Mouse (Mus musculus) ZHBTc4 (cell line): Measurements from ENCODE around the gene Tfcp2.

Experiments
- DNase-seq: peaks from one replicate; pipeline ENCODE4 v3.0.0-alpha.2; 2011; ENCODE audit warnings: low read depth, low spot score

The Tfcp2 gene

DNA sequence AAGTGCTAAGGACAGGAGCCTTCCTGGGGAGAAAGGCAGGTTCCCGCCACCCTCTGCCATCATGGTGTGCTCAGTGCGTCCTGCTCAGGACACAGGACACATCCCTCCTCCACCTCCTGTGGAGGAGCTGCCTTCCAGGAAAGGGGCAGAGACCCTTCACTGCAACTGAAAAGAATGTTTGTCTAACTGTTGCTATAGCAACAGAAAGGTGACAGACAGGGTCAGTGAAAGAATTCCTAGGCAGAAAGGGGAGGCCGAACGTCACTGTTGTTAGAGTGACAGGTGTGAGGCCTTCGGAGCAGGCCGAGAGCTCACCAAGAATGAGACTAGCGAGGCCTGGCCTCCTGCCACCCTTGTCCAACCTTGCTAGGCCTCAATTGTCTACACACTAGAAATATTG lies 65.4 kb downstream of the Tfcp2 start:
- peak; percentile 79 for DNase-seq

DNA sequence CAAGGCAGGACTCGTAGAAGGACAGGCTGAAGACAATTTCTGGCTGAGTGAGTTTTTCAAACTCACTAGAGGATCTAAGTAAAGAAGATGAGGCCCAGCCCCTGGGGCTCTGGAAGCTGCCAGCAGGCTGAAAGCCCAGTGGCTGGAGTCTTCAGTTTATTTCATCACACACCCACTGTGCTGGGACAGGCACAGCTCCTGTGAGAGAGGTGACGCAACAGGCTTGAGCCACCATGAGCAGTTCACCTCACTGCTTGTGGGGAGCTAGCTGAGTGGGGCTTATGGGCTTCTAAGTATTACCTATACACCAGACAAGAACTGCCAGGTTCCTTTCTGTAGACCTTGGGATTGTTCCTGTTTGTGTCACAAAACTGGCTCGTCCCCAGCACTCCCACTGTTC lies 66.2 kb downstream of the Tfcp2 start:
- no peak for DNase-seq

DNA sequence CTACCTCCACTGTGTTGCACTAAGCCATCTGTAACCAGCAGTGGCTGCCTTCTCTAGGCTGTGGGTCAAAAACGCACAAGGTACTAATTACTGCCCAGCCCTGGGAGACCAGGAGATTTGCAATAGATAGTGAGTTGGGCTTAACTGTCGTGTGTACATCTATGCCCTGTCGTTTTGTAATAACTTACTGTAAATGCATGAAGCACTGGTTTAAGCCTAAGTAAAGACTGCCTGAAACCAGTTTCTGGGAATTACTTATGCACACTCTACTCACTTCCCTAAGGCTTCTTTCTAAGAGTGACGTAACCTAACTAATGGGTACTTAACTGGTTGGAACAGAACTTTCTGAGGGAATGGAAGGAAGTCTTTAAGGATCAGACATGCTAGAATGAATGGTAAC lies 72.9 kb downstream of the Tfcp2 start:
- no peak for DNase-seq

DNA sequence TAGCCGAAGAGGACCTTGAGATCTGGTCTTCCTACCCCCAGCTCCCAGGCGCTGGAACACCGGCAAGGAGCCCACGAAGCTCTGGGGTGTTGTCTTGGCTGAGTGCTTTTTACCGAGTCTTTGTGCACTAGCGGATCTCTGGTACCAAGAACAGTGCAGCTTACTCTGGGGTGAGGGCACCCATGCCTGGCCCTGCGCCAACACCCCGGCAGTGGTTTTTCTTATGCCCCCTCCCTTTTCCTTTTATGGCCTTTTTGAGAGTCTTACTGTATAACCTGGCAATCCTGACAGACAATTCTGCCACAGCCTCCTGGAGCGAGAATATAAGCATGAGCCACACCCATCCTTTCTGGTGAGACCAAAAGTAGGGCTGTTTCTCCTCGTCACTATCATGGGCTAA lies 73.5 kb downstream of the Tfcp2 start:
- DNase-seq: no peak

DNA sequence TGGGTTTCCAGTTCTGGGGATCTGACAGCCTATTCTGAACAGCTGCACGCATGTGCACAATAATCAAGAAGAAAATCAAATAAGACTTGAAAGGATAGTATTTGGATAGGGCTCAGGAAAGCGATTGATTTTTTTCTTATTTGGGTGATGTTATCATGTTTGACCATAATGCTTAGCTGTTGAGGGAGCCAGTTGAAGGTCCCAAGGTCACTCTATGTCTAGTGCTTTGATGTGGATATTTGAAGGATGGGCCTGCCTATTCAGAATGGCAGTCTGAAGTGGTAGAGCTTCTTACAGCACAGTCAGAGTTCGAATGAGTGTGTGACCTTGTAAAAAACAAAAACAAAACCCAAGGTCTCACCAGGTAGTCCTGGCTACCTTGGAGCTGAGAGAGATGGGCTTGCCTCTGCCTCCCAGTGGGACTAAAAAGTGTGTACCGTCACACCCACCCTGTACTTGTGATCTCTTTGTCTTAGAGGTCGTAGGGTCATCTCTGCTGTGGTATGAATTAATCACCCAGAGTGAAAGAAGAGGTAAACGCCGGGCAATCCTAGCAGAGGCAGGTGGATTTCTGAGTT lies 77.8 kb downstream of the Tfcp2 start:
- DNase-seq: peak; percentile 96

DNA sequence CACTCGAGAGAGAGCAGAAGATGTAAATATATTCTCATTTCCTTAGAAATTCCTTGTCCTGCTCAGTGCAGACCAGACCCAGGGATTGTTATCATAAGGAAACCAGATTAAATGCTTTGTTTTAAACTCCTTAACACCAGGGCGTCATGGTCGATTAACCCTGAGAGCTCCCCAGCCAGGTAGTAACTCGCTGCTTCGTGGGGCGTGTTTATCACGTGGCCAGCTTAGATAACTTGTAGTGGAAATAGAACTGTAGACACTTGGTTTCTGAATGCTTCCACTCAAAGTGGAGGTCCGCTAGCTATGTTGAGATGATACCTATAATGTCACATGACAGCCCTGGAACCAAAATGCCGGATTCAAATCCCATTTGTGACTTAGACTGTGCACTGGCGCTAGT lies 81.8 kb downstream of the Tfcp2 start:
- no peak for DNase-seq

DNA sequence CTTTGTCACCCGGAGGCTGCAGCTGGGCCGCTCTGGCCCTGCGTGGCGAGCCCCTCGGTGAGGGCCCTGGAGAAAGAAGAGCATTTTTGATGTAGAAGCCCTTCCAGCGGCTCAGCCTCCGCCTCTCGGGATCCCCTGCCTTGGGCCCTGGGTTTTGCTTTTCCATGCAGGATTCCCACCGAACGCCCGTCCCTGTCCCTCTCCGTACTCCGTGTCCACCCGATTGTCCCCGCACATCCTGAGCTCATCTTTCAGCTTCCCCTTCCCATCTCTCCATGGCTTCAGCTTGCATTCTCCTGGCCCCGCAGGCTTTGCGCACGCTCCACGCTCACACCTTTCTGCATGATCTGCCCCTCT lies 82.6 kb downstream of the Tfcp2 start:
- DNase-seq: no peak

DNA sequence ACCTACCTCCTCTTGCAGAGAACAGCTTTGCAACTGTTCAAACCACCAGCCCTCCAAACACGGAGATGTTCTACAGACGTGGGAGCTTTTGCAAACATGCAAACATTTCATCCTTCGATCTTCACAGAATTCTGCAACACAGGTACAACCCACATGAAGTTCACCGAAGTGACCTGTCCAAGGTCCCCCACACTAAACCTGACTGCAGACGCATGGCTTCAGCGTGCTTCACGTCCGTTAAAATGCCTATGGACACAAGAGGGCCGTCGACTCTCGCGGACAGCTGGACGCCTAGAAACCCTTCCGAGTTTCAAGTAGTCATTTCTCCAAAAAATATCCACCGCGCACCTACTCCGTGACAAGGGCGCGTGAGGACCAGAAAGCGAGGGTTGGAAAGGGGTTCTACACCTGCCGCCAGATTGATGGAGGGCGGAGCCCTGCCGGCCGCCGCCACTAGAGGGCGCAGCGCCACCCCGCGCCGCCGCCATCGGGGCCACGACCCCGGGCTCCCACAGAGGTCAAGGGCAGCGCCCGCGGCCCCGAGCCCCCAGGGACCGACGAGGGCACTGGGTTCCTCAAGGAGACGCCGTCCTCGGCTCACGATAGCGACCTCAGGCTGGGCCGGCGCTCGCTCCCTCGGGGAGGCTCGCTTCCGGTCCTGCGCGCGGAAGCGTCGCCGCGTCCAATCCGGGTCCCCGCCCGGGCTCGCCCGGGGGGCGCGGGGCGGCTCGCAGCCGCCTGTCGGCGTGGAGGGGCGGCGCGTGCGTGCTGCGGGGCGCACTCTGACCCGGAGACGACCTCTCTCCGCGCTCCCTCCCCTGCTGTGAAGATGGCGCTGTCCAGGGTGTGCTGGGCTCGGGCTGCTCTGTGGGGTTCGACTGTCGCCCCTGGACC lies 83.3 kb downstream of the Tfcp2 start, which contains the start of gene Letmd1:
Gene Letmd1, plus strand, starts transcription at position 729 of the 894 bp plus-strand sequence.
- DNase-seq: peak; percentile 90

DNA sequence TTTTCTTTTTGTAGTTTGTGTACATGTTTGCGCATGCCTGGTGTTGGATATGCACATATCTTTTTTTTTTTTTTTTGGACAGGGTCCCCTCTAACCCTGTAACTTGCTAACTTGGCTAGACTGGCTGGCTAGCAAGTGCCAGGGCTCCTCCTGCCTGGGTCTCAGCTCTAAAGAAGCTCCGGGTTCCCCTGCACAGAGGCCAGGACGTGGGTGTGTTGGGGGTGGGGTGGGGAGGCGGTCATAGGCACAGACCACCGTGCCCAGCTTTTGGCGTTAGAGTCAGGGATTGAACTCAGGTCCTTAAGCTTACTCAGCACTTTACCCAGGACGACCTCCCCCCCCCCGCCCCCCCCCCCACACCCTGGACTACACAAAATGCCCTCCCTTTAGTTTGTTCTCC lies 84.1 kb downstream of the Tfcp2 start:
- DNase-seq: no peak

DNA sequence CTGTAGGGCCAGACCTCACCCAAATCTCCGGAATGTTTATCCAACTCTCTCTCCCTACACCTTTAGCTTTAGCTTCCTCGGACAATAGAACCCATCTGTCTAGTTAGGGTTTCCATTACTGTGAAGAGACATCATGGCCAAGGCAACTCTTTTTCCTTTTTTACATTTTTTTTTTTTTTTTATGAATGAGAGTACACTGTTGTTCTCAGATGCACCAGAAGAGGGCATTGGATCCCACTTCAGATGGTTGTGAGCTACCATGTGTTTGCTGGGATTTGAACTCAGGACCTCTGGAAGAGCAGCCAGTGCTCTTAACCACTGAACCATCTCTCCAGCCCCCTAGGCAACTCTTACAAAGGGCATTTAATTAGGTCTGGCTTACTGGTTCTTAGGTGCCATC lies 86.4 kb downstream of the Tfcp2 start:
- no peak for DNase-seq

DNA sequence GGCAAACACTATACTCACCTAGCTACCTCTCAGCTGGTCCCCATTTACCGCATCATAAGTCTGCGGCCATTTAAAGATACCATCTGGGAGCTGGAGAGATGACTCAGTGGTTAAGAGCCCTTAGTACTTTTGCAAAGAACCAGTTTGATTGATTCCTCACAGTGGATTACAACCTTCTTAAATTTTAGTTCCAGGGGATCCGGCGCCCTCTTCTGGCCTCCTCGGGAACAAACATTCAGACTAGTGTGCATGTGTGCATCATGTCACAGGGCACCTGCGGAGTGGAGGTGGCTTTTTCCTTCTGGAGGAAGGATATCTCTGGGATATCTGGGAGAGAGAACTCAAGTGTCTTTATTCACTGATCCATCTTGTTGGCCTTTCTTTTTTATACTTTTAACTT lies 88.1 kb downstream of the Tfcp2 start:
- DNase-seq: peak; percentile 87

DNA sequence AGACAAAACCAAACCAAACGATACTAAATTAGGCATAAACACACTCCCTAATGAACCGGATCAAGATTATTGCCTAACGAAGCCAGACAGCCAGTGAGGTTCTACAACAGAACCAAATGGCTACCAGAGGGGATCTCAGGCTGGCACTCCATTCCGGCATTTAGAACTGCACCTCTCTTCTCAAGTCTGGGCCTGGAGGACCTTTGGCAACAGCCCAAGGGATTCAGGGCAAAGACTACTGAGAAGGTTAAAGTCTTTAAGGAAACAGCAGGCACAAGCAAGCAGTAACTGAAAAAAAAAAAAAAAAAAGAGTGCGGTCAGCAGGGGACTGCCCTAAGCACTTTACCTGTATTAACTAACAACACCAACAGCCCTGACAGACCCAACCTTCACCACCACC lies 89.7 kb downstream of the Tfcp2 start:
- no peak for DNase-seq

DNA sequence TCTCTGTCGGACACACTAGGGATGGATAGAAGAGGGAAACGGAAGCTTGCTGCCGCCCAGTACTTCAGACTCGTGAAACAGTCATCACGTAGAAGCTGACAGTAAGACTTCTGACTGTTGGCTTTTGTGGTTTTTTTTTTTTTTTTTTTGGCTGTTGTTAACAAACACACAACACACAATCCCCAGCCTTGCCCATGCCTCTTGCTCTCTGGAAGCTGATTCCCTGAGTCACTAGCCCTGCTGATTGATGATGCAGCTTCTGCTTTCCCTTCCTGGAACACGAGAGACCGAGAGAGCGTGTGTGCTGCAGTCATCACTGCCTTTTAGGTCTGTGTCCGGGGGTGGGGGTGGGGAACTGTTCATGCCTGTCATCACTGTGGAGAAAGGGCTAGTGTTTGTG lies 90.2 kb downstream of the Tfcp2 start:
- no peak for DNase-seq

DNA sequence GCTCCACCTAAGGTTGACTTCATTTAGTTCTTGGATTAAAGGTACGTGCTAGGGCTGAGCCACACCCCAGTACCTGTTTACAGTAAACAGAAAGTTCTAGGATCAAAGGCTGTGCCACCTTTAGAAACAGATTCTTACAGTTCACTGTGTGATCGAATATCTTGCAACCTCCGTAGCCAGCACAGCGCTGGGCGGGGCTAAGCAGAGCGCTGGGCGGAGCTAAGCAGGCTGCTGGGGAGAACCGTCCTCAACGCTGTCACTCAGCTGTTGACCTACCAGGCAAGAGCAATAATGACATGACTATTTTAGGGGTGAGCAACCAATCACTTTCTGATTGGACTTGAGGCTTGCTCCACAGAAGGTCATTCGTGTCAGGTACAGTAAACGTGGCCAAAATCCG lies 90.9 kb downstream of the Tfcp2 start:
- DNase-seq: peak; percentile 89

DNA sequence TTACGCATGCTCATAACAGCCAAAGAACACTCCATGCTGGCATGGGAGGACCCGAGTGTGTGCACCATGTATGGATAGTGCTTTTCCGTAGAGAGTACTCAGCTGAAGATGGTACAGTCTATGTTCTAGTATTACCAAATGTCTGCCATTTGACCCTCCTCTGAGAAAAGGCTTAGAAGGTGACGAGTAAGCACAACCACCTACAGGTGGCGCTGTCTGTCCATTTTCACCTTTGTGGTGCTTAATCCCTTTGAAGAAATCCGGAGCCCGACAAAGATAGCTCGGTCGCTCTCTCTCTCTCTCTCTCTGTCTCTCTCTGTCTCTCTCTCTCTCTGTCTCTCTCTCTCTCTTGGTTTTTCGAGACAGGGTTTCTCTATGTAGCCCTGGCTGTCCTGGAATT lies 93.8 kb downstream of the Tfcp2 start:
- DNase-seq: peak; percentile 94

DNA sequence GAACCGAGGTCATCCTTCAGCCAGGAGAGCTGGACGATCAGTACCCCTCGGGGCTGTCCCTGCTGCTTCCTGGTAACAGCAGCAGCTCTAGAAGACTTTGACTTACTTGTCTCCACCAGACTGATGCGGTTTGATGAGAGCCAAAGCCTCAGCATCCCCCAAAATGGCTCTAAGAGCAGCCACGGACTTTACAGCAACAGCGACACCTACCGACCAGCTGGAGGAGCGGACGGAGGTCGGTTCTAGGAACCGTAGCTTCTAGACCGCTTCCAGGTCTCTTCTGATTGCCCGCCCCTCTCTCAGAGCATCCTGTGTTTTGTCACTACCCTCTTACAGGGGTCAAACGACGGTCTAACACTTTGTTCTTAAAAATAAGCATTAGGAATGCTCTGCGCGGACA lies 94.5 kb downstream of the Tfcp2 start:
- peak; percentile 94 for DNase-seq

DNA sequence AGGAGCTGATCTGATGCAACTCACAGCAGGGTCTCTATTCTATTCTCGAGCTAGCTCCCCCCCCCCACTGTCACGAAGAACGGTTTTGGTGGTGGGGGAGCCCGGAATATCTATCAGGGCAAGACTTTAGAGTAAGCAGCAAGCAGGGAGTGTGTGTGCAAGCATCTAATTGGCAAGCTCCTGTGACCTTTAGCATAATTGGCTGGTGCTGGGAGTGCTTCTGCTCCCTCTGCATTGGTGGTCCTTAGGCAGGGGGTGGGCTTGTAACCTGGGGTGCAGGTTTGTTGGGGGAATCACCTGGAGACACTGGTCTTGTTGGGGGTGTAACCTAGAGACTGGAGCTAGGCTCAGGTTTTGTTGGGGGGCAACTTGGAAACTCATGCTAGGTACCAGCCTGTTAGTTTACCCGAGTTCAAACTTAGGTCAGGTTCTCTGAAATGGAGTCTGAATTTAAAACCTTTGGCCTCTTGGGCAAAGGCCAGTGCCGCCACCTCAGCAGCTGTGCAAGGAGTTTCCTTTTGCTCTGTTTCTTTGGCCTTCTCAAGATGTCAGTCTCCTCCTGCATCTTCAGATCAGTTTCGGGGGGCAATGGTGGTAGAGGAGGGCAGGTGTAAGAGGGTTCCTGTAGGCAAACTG lies 95.3 kb downstream of the Tfcp2 start:
- DNase-seq: no peak

DNA sequence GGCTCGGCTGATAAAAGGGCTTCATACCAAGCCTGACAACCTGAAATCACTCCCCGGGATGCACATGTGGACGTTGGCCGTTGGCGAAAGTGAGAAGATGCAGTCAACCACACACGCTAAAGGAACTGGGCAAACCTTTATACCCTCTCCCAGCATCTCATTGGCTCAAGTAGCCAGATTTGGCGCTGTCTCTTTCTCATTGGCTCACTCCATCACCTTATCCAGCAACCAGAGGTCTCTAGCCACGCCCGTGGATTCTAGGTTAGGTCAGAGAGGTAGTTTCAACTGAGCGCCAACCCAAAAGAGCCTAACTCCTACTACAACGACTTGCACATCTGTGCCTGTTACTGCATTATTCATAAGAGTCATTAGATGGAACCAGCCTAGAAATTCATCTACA lies 99.3 kb downstream of the Tfcp2 start:
- peak; percentile 84 for DNase-seq

DNA sequence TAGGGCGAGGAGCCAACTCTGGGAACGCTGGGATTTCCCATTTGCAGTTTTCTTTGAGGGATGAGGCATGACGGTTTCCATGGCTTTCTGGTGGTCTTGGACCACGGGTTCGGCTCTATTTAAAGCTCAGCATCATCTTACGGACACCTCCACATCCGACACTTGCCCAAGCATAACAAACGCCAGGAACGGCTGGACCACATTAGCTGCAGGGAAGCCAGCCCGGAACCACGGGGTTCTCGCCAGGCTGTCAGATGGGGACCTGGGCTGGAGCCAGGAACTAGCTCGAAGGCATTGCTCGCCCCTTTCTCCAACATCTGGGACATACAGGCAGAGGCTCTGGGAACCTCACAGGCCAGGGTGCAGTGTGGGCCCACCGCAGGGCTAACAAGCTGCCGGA lies 100.6 kb downstream of the Tfcp2 start:
- DNase-seq: no peak

DNA sequence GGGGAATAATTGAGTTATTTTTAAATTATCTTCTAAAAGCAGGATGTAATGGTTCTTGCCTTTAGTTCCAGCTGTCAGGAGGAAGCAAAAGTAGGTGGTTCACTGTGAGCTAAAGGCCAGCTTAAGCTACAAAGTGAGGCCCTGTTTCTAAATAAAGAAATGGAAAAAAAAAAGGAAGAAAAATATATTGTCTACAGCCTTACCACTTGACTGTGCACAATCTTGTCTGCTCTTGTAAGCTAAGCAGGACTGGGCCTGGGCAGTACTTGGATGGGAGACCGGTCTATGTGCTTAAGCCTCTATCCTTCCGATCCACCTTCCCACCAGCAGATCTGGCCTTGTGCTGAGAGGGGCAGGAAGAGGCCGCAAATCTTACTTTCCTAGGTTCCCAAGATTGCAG lies 102.3 kb downstream of the Tfcp2 start:
- DNase-seq: no peak

DNA sequence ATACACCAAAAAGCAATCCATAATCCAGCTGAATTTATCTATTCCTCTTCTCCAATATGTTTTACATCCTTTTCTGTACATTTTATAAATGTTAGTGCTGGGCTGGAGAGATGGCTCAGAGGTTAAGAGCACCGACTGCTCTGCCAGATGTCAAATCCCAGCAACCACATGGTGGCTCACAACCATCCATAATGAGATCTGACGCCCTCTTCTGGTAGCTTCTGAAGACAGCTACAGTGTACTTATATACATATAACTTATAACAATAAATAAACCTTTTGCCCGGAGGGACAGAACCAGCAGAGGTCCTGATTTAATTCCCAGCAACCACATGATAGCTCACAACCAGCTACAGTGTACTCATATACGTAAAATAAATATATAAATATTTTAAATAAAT lies 103.2 kb downstream of the Tfcp2 start:
- DNase-seq: peak; percentile 66
